Mouse (Mus musculus): ENCODE measurements around the gene Dlat. TPM values are rescaled to one million over a fixed set of nuclear protein-coding genes. Genes with fewer than 3 reads are reported as not detected.
A peak's percentile ranks its signal among the peaks of the same experiment; 100 is the strongest.

Dlat gene
- polyA plus RNA-seq, 1 experiment from 2014 or later, result 57.5 TPM

GRCm38 (mm10) chr9:50686866-50687652 lies 27.5 kb upstream of the Dlat start:
- no peak for DNase-seq (ENCODE audit: low spot score)
- Histone ChIP-seq H3K27ac (replicated peaks) (no peak overlapping the region), H3K9me3 (replicated peaks) (no peaks in the 10 kb centered on the region), H3K36me3 (peaks cover 42% of the 10 kb centered on the region), H3K4me3 (no peak overlapping the region), H3K27me3 (ENCODE audit: low read depth, poor library complexity, severe bottlenecking) (no peaks in the 10 kb centered on the region), H3K4me1 (peaks cover 6% of the 10 kb centered on the region)
- WGBS, result 85% methylated on average over 6 of the region's 6 CpGs

GRCm38 (mm10) chr9:50681727-50682126 lies 22.1 kb upstream of the Dlat start:
- Histone ChIP-seq H3K4me3 (no peak overlapping the region), H3K9me3 (replicated peaks) (no peaks in the 10 kb centered on the region), H3K4me1 (no peaks in the 10 kb centered on the region), H3K27me3 (ENCODE audit: low read depth, poor library complexity, severe bottlenecking) (no peaks in the 10 kb centered on the region), H3K27ac (replicated peaks) (no peak overlapping the region; the same call in 1 of the 2 replicates), H3K36me3 (peaks cover 62% of the 10 kb centered on the region)
- DNase-seq (ENCODE audit: low spot score), result no peak
- 71% methylated on average over 7 of the region's 7 CpGs for WGBS

GRCm38 (mm10) chr9:50679406-50679805 lies 19.8 kb upstream of the Dlat start:
- 90% methylated on average over 1 of the region's 1 CpGs for WGBS
- no peak for DNase-seq (ENCODE audit: low spot score)
- Histone ChIP-seq H3K27ac (replicated peaks) (no peak overlapping the region), H3K36me3 (peaks cover 60% of the 10 kb centered on the region), H3K9me3 (replicated peaks) (no peaks in the 10 kb centered on the region), H3K27me3 (ENCODE audit: low read depth, poor library complexity, severe bottlenecking) (no peaks in the 10 kb centered on the region), H3K4me3 (no peak overlapping the region), H3K4me1 (no peaks in the 10 kb centered on the region)

- Histone ChIP-seq H3K36me3 (peaks cover 14% of the 10 kb centered on the region), H3K27ac (replicated peaks) (no peak overlapping the region), H3K27me3 (ENCODE audit: low read depth, poor library complexity, severe bottlenecking) (no peaks in the 10 kb centered on the region), H3K4me1 (no peaks in the 10 kb centered on the region), H3K9me3 (replicated peaks) (no peaks in the 10 kb centered on the region), H3K4me3 (no peak overlapping the region)
- DNase-seq (ENCODE audit: low spot score), result no peak
- 19% methylated on average over 1 of the region's 1 CpGs for WGBS
Observed at GRCm38 (mm10) chr9:50674771-50675170, 15.2 kb upstream of the Dlat start.

GRCm38 (mm10) chr9:50670690-50671089 lies 11.1 kb upstream of the Dlat start:
- Histone ChIP-seq H3K36me3 (peaks cover 23% of the 10 kb centered on the region), H3K4me3 (no peak overlapping the region), H3K4me1 (no peaks in the 10 kb centered on the region), H3K27me3 (ENCODE audit: low read depth, poor library complexity, severe bottlenecking) (no peaks in the 10 kb centered on the region), H3K27ac (replicated peaks) (no peak overlapping the region), H3K9me3 (replicated peaks) (no peaks in the 10 kb centered on the region)
- peak; percentile 38 for DNase-seq (ENCODE audit: low spot score)
- WGBS, result 34% methylated on average over 5 of the region's 5 CpGs

- Histone ChIP-seq H3K36me3 (peaks cover 32% of the 10 kb centered on the region), H3K9me3 (replicated peaks) (no peaks in the 10 kb centered on the region), H3K27ac (replicated peaks) (no peak overlapping the region), H3K4me1 (no peaks in the 10 kb centered on the region), H3K4me3 (no peak overlapping the region), H3K27me3 (ENCODE audit: low read depth, poor library complexity, severe bottlenecking) (no peaks in the 10 kb centered on the region)
- 83% methylated on average over 8 of the region's 8 CpGs for WGBS
- no peak for DNase-seq (ENCODE audit: low spot score)
Observed at GRCm38 (mm10) chr9:50667579-50668498, 8.3 kb upstream of the Dlat start.

- DNase-seq (ENCODE audit: low spot score), result no peak
- Histone ChIP-seq H3K36me3 (peaks cover 32% of the 10 kb centered on the region), H3K4me3 (no peak overlapping the region), H3K9me3 (replicated peaks) (no peaks in the 10 kb centered on the region), H3K27ac (replicated peaks) (no peak overlapping the region), H3K27me3 (ENCODE audit: low read depth, poor library complexity, severe bottlenecking) (no peaks in the 10 kb centered on the region), H3K4me1 (no peaks in the 10 kb centered on the region)
- WGBS, result 91% methylated on average over 6 of the region's 6 CpGs
Observed at GRCm38 (mm10) chr9:50666442-50666841, 6.9 kb upstream of the Dlat start.

- Histone ChIP-seq H3K4me1 (peaks cover 8% of the 10 kb centered on the region), H3K4me3 (no peak overlapping the region), H3K27ac (replicated peaks) (no peak overlapping the region), H3K9me3 (replicated peaks) (no peaks in the 10 kb centered on the region), H3K36me3 (peaks cover 32% of the 10 kb centered on the region), H3K27me3 (ENCODE audit: low read depth, poor library complexity, severe bottlenecking) (no peaks in the 10 kb centered on the region)
- 94% methylated on average over 5 of the region's 5 CpGs for WGBS
- no peak for DNase-seq (ENCODE audit: low spot score)
Observed at GRCm38 (mm10) chr9:50664826-50665225, 5.2 kb upstream of the Dlat start.

- 27% methylated on average over 12 of the region's 12 CpGs for WGBS
- Histone ChIP-seq H3K36me3 (peaks cover 30% of the 10 kb centered on the region), H3K9me3 (replicated peaks) (no peaks in the 10 kb centered on the region), H3K27ac (replicated peaks) (no peak overlapping the region), H3K27me3 (ENCODE audit: low read depth, poor library complexity, severe bottlenecking) (no peaks in the 10 kb centered on the region), H3K4me3 (peak overlapping the region; percentile 96), H3K4me1 (peaks cover 23% of the 10 kb centered on the region)
- peak; percentile 26 for DNase-seq (ENCODE audit: low spot score)
Observed at GRCm38 (mm10) chr9:50660431-50660830, 851 bp upstream of the Dlat start.

GRCm38 (mm10) chr9:50658941-50659388 lies 615 bp downstream of the Dlat start:
- Histone ChIP-seq H3K27me3 (ENCODE audit: low read depth, poor library complexity, severe bottlenecking) (no peaks in the 10 kb centered on the region), H3K36me3 (peaks cover 38% of the 10 kb centered on the region), H3K4me1 (peaks cover 23% of the 10 kb centered on the region), H3K4me3 (peak overlapping the region; percentile 96), H3K9me3 (replicated peaks) (no peaks in the 10 kb centered on the region), H3K27ac (replicated peaks) (peak overlapping the region; percentile 94)
- WGBS, result 2% methylated on average over 28 of the region's 28 CpGs
- no peak for DNase-seq (ENCODE audit: low spot score)

- WGBS, result 46% methylated on average over 5 of the region's 5 CpGs
- Histone ChIP-seq H3K9me3 (replicated peaks) (no peaks in the 10 kb centered on the region), H3K27me3 (ENCODE audit: low read depth, poor library complexity, severe bottlenecking) (no peaks in the 10 kb centered on the region), H3K27ac (replicated peaks) (0 out of 2 replicates have a peak overlapping the region, but pooled peaks have one; percentile 94), H3K4me3 (peak overlapping the region; percentile 96), H3K36me3 (peaks cover 44% of the 10 kb centered on the region), H3K4me1 (peaks cover 23% of the 10 kb centered on the region)
- DNase-seq (ENCODE audit: low spot score), result no peak
Observed at GRCm38 (mm10) chr9:50658391-50658790, 1.2 kb downstream of the Dlat start.

- Histone ChIP-seq H3K4me3 (no peak overlapping the region), H3K9me3 (replicated peaks) (no peaks in the 10 kb centered on the region), H3K4me1 (no peaks in the 10 kb centered on the region), H3K36me3 (peaks cover 98% of the 10 kb centered on the region), H3K27ac (replicated peaks) (no peak overlapping the region), H3K27me3 (ENCODE audit: low read depth, poor library complexity, severe bottlenecking) (no peaks in the 10 kb centered on the region)
- no peak for DNase-seq (ENCODE audit: low spot score)
- 95% methylated on average over 10 of the region's 10 CpGs for WGBS
Observed at GRCm38 (mm10) chr9:50650503-50650902, 9.1 kb downstream of the Dlat start.

Measured in midbrain, embryonic 10.5 days (tissue).